Mouse (Mus musculus) MEL (cell line): ENCODE measurements around the gene D430042O09Rik.

ENCODE experiments used
- MAFK ChIP-seq: IDR thresholded peaks from 2 replicates; pipeline ENCODE4 v1.6.1; 2011; ENCODE audit warnings: low read depth, mild to moderate bottlenecking, low read length, improper control_type of control experiment, borderline replicate concordance
- TCF12 ChIP-seq: IDR thresholded peaks from 2 replicates; pipeline ENCODE4 v1.6.1; 2014; ENCODE audit warnings: low read depth, mild to moderate bottlenecking, inconsistent platforms, low read length, improper control_type of control experiment, moderate library complexity

GRCm38 (mm10) chr7:125741271-125741703, 33.6 kb downstream of the D430042O09Rik start:
- TF ChIP-seq TCF12 (no peak), MAFK (no peak)
